Mouse (Mus musculus) kidney, embryonic 14.5 days (tissue): ENCODE measurements around the gene Slc25a38. TPM values are rescaled to one million over a fixed set of nuclear protein-coding genes. Genes with fewer than 3 reads are reported as not detected.
A peak's percentile ranks its signal among the peaks of the same experiment; 100 is the strongest.

ENCODE experiments used
- ATAC-seq: fragments of 200-750 bp; cut with Nextera tagmentation; 2 replicates; pipeline ENCODE4 v1.8.0; 2017; ENCODE audit warnings: moderate number of reproducible peaks, mild to moderate bottlenecking, moderate TSS enrichment, moderate library complexity; ENCODE audit not compliant: low FRiP score, low TSS enrichment
- H3K27ac ChIP-seq: fragments of 300-500 bp; sonication (generic); 2 replicates; pipeline ENCODE4 v1.5.1; 2014; ENCODE audit warnings: low read depth, mild to moderate bottlenecking, low read length, moderate library complexity, mixed read lengths
- H3K27me3 ChIP-seq: fragments of 300-500 bp; sonication (generic); 2 replicates; pipeline ENCODE4 v1.6.1; 2014; ENCODE audit warnings: mild to moderate bottlenecking, low read length; ENCODE audit not compliant: control insufficient read depth, insufficient read depth
- H3K36me3 ChIP-seq: fragments of 300-500 bp; sonication (generic); 2 replicates; pipeline ENCODE4 v1.6.1; 2014; ENCODE audit warnings: low read length, mixed read lengths; ENCODE audit not compliant: control insufficient read depth, insufficient read depth
- H3K4me1 ChIP-seq: fragments of 300-500 bp; sonication (generic); 2 replicates; pipeline ENCODE4 v1.6.1; 2014; ENCODE audit warnings: low read length, mixed read lengths; ENCODE audit not compliant: control insufficient read depth, insufficient read depth
- H3K4me2 ChIP-seq: fragments of 300-500 bp; sonication (generic); replicated peaks from 2 replicates; pipeline ENCODE4 v1.6.1; 2014; ENCODE audit warnings: low read depth, mild to moderate bottlenecking, low read length
- H3K4me3 ChIP-seq: fragments of 300-500 bp; sonication (generic); 2 replicates; pipeline ENCODE4 v1.5.1; 2014; ENCODE audit warnings: mild to moderate bottlenecking, low read length
- H3K9ac ChIP-seq: fragments of 300-500 bp; sonication (generic); 2 replicates; pipeline ENCODE4 v1.6.1; 2014; ENCODE audit warnings: low read depth, mild to moderate bottlenecking, low read length, moderate library complexity
- H3K9me3 ChIP-seq: fragments of 300-500 bp; sonication (generic); 2 replicates; pipeline ENCODE4 v1.6.1; 2016; ENCODE audit warnings: low read length; ENCODE audit not compliant: control insufficient read depth
- WGBS: fragments of 180-500 bp; shearing (Covaris S2); extraction: QIAGEN DNeasy Blood & Tissue Kit; methylation state at CpG from one replicate; pipeline ENCODE4 v1.1.7; 2014; 5-methylcytosine and 5-hydroxymethylcytosine counted together
- polyA plus RNA-seq: library from polyadenylated mRNA; unstranded; fragments of >200 nt; fragmentation: Nextera tagmentation; extraction: Ambion mirVana; gene quantifications from 2 replicates; pipeline ENCODE4 v1.2.1, GENCODE M21; 2014

The Slc25a38 gene
- polyA plus RNA-seq, 1 experiment from 2014 or later = 30.3 TPM

DNA sequence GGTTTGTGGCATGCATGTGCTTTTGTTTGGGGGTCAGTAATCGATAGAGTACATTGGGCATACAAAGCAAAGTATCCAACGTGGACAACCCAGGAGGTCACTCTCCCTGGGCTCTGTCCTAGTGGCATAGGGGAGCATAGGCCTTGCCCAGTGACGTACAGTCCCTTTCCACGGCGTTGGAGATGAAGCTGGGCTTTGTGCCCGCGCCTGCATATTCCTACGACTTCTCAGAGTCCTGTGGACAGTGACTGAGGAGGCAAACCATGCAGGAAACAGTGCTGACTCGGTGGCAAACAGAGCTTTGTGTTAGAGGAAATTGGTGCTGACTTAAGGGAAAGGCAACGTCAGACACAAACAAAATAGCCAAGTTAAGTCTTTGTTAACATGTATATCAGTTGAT lies 19.1 kb downstream of the Slc25a38 start:
- H3K27ac ChIP-seq = 0 out of 2 replicates have a peak overlapping the region, but pooled peaks have one; percentile 1

GRCm38 (mm10) chr9:120131784-120132288 lies 21.7 kb downstream of the Slc25a38 start:
- no peak overlapping the region for H3K27ac ChIP-seq
- H3K36me3 ChIP-seq = peaks cover 45% of the 10 kb centered on the region
- H3K4me2 ChIP-seq = no peak overlapping the region
- H3K4me3 ChIP-seq = no peak overlapping the region
- H3K4me1 ChIP-seq = peaks cover 8% of the 10 kb centered on the region; the same call in 1 of the 2 replicates
- H3K9me3 ChIP-seq = no peaks in the 10 kb centered on the region
- H3K27me3 ChIP-seq = no peaks in the 10 kb centered on the region
- ATAC-seq = no peak
- H3K9ac ChIP-seq = no peak overlapping the region
- WGBS = 91% methylated on average over 3 of the region's 3 CpGs

More for the DNA sequence above, 19.1 kb downstream of the Slc25a38 start:
- WGBS = 65% methylated on average over 10 of the region's 10 CpGs
- ATAC-seq = no peak
- H3K4me3 ChIP-seq = peak overlapping the region; percentile 99
- H3K9me3 ChIP-seq = no peaks in the 10 kb centered on the region
- H3K9ac ChIP-seq = peak overlapping the region; percentile 100
- no peaks in the 10 kb centered on the region for H3K27me3 ChIP-seq
- peaks cover 8% of the 10 kb centered on the region; the same call in 1 of the 2 replicates for H3K4me1 ChIP-seq
- peaks cover 47% of the 10 kb centered on the region for H3K36me3 ChIP-seq
- H3K4me2 ChIP-seq = peak overlapping the region; percentile 65

DNA sequence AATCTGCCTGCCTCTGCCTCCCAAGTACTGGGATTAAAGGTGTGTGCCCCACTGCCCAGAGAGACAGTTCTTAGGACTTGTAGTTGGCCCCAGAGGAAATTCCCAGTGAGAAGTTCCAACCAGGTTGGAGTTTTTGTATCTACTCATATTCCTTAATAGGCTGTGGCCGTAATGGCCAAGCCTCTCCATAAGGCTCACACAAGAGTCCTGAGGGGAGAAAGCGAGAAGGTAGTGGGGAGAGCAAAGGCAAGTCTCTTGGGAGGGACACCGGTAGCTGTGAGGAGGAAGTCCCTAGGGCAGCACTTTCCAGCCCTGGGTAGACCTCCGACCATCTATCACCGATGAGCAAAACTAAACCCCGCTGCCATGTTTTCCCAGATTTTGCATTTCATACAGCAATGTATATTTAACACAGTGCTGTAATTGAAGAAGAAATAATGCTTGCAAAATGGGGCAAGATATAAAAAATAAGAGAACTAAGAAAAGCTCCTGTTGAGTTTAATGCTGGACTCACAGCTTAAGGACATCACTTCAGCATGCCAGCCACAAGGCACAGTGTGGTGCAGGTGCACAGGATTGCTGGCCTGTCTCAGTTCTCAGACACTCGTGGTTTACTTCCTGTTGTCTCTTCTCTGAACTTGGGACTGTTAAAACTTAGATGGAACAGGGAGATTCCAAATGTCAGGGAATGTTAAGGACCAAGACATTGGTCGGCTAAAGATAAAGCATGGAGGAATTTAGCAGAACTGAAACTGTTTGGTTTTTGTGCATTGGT lies 23.0 kb downstream of the Slc25a38 start:
- Histone ChIP-seq H3K9ac (no peak overlapping the region), H3K9me3 (no peaks in the 10 kb centered on the region), H3K36me3 (peaks cover 45% of the 10 kb centered on the region), H3K27ac (no peak overlapping the region), H3K4me2 (no peak overlapping the region), H3K4me1 (peaks cover 8% of the 10 kb centered on the region; the same call in 1 of the 2 replicates), H3K27me3 (no peaks in the 10 kb centered on the region), H3K4me3 (no peak overlapping the region)
- ATAC-seq = no peak
- WGBS = 35% methylated on average over 8 of the region's 8 CpGs

DNA sequence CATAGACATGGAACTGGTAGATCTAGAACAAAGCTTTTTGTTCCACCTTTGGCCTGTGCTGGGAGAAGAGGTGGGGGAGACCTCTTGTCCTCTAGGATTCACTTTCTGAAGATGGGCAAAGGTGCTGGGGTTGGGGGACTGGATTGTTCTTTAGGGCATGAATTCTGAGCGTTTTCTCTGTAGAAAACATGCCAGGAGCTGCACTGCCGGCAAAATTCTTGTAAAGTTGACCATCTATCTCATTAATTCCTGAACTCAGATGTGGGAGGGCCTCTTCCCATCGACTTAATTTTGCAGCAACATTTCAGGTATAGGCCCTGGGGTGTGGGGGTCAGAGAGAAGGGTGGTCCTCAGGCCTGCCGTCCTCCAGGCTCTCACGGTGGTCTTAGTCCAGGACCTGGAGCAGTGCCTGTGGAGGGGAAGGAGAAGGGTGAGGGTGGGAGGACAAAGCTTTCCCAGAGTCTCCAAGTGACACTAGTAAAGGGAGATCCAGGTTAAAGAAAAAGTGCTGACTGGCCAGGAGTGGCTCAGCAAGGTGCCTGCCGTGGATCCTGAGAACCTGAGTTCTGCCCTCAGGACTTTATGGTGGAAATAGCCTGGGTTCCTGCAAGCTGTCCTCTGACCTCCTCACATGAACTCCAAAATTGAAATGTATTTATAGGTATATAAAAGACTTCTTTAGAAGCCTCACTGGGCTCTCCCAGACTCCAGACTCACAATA lies 23.7 kb downstream of the Slc25a38 start:
- no peak overlapping the region; the same call in 1 of the 2 replicates for H3K27ac ChIP-seq

GRCm38 (mm10) chr9:120134529-120135160 lies 24.5 kb downstream of the Slc25a38 start:
- Histone ChIP-seq H3K4me3 (no peak overlapping the region), H3K27me3 (no peaks in the 10 kb centered on the region), H3K36me3 (peaks cover 32% of the 10 kb centered on the region), H3K4me1 (no peaks in the 10 kb centered on the region), H3K9me3 (no peaks in the 10 kb centered on the region), H3K4me2 (no peak overlapping the region), H3K27ac (no peak overlapping the region), H3K9ac (no peak overlapping the region)
- 87% methylated on average over 13 of the region's 13 CpGs for WGBS
- no peak for ATAC-seq

More for the DNA sequence above, 23.7 kb downstream of the Slc25a38 start:
- 43% methylated on average over 6 of the region's 6 CpGs for WGBS
- Histone ChIP-seq H3K4me2 (no peak overlapping the region), H3K36me3 (peaks cover 39% of the 10 kb centered on the region), H3K4me1 (peaks cover 4% of the 10 kb centered on the region; the same call in 1 of the 2 replicates), H3K9me3 (no peaks in the 10 kb centered on the region), H3K9ac (no peak overlapping the region), H3K27me3 (no peaks in the 10 kb centered on the region), H3K4me3 (no peak overlapping the region)
- ATAC-seq = 0 out of 2 replicates have a peak, but pooled peaks have one; percentile 13

GRCm38 (mm10) chr9:120135454-120135853 lies 25.3 kb downstream of the Slc25a38 start:
- Histone ChIP-seq H3K27me3 (no peaks in the 10 kb centered on the region), H3K9me3 (no peaks in the 10 kb centered on the region), H3K36me3 (peaks cover 24% of the 10 kb centered on the region), H3K4me1 (no peaks in the 10 kb centered on the region), H3K4me3 (no peak overlapping the region), H3K4me2 (no peak overlapping the region), H3K9ac (no peak overlapping the region), H3K27ac (no peak overlapping the region)
- no peak for ATAC-seq
- 88% methylated on average over 11 of the region's 11 CpGs for WGBS

- Histone ChIP-seq H3K4me3 (no peak overlapping the region), H3K27me3 (no peaks in the 10 kb centered on the region), H3K4me1 (no peaks in the 10 kb centered on the region), H3K4me2 (no peak overlapping the region), H3K9ac (no peak overlapping the region), H3K36me3 (no peaks in the 10 kb centered on the region), H3K9me3 (no peaks in the 10 kb centered on the region), H3K27ac (no peak overlapping the region)
- peak; percentile 77; the same call in 1 of the 2 replicates for ATAC-seq
- 15% methylated on average over 4 of the region's 4 CpGs for WGBS
These were observed 30.5 kb downstream of the Slc25a38 start for GRCm38 (mm10) chr9:120140652-120141051.

DNA sequence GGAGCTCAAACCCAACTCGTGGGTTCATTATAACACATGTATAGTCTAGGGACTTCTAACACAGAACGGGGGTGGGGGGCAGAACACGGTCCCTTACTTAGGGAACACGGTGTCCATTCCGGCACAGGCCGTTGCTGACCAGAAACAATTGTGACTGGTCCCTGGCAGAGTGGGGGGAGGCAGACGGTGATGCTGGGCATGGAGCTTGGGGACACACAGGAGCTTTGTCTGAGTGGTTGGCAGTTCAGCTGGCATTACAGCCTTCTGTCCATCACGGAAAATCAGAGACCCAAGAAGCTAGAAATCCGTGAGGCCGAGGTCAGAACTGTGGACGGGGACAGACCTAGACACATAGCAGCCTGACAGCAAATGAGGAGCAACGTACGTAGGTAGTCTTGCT lies 34.3 kb downstream of the Slc25a38 start:
- H3K4me3 ChIP-seq = no peak overlapping the region
- H3K9ac ChIP-seq = no peak overlapping the region
- no peaks in the 10 kb centered on the region for H3K27me3 ChIP-seq
- no peaks in the 10 kb centered on the region for H3K36me3 ChIP-seq
- H3K9me3 ChIP-seq = no peaks in the 10 kb centered on the region
- 85% methylated on average over 13 of the region's 13 CpGs for WGBS
- no peak overlapping the region for H3K4me2 ChIP-seq
- H3K4me1 ChIP-seq = no peaks in the 10 kb centered on the region
- no peak for ATAC-seq
- no peak overlapping the region for H3K27ac ChIP-seq
